Mouse (Mus musculus) midbrain, embryonic 12.5 days (tissue): ENCODE results near the gene Lmnb2. TPM values are rescaled to one million over a fixed set of nuclear protein-coding genes. Genes with fewer than 3 reads are reported as not detected.

Experiments used
- ATAC-seq: fragments of 200-750 bp; cut with Nextera tagmentation; 2 replicates; pipeline ENCODE4 v1.8.0; 2017; ENCODE audit warnings: low read depth, moderate TSS enrichment, moderate library complexity; ENCODE audit not compliant: low FRiP score
- H3K27ac ChIP-seq: fragments of 300-500 bp; sonication (generic); replicated peaks from 2 replicates; pipeline ENCODE4 v1.5.1; 2016; ENCODE audit warnings: mild to moderate bottlenecking
- H3K27me3 ChIP-seq: fragments of 300-500 bp; sonication (generic); 2 replicates; pipeline ENCODE4 v1.6.1; 2016; ENCODE audit warnings: mild to moderate bottlenecking
- H3K36me3 ChIP-seq: fragments of 300-500 bp; sonication (generic); 2 replicates; pipeline ENCODE4 v1.6.1; 2016
- H3K4me1 ChIP-seq: fragments of 300-500 bp; sonication (generic); 2 replicates; pipeline ENCODE4 v1.6.1; 2016
- H3K4me2 ChIP-seq: fragments of 300-500 bp; sonication (generic); replicated peaks from 2 replicates; pipeline ENCODE4 v1.6.1; 2016; ENCODE audit warnings: mild to moderate bottlenecking, moderate library complexity
- H3K4me3 ChIP-seq: fragments of 300-500 bp; sonication (generic); 2 replicates; pipeline ENCODE4 v1.5.1; 2016; ENCODE audit warnings: mild to moderate bottlenecking
- H3K9ac ChIP-seq: fragments of 300-500 bp; sonication (generic); replicated peaks from 2 replicates; pipeline ENCODE4 v1.6.1; 2016; ENCODE audit warnings: mild to moderate bottlenecking, moderate library complexity
- H3K9me3 ChIP-seq: fragments of 300-500 bp; sonication (generic); 2 replicates; pipeline ENCODE4 v1.6.1; 2016; ENCODE audit warnings: mild to moderate bottlenecking
- WGBS: fragments of 180-500 bp; shearing (Covaris S2); methylation state at CpG from one replicate; pipeline ENCODE4 v1.1.7; 2016; 5-methylcytosine and 5-hydroxymethylcytosine counted together
- polyA plus RNA-seq: library from polyadenylated mRNA; unstranded; fragments of >200 nt; fragmentation: Nextera tagmentation; extraction: Ambion mirVana; gene quantifications from 2 replicates; pipeline ENCODE4 v1.2.1, GENCODE M21; 2016

Lmnb2 gene
- polyA plus RNA-seq, 1 experiment from 2014 or later, result 62.0 TPM

- Histone ChIP-seq H3K9ac (no peak overlapping the region), H3K27ac (no peak overlapping the region), H3K36me3 (no peaks in the 10 kb centered on the region), H3K4me1 (peaks cover 22% of the 10 kb centered on the region), H3K27me3 (peaks cover 38% of the 10 kb centered on the region), H3K4me3 (no peak overlapping the region), H3K9me3 (no peaks in the 10 kb centered on the region), H3K4me2 (no peak overlapping the region)
- ATAC-seq, result no peak
- WGBS, result 90% methylated on average over 9 of the region's 9 CpGs
Measured at GRCm38 (mm10) chr10:80943701-80944100, 25.7 kb upstream of the Lmnb2 start.

GRCm38 (mm10) chr10:80942919-80943318, 24.9 kb upstream of the Lmnb2 start:
- Histone ChIP-seq H3K36me3 (no peaks in the 10 kb centered on the region), H3K27ac (no peak overlapping the region), H3K27me3 (peaks cover 46% of the 10 kb centered on the region), H3K4me2 (no peak overlapping the region), H3K9me3 (no peaks in the 10 kb centered on the region), H3K9ac (no peak overlapping the region), H3K4me1 (peaks cover 27% of the 10 kb centered on the region), H3K4me3 (no peak overlapping the region)
- 59% methylated on average over 8 of the region's 8 CpGs for WGBS
- ATAC-seq, result no peak

- H3K36me3 ChIP-seq, result no peaks in the 10 kb centered on the region
- H3K27me3 ChIP-seq, result peaks cover 63% of the 10 kb centered on the region
- no peak overlapping the region for H3K27ac ChIP-seq
- peaks cover 41% of the 10 kb centered on the region for H3K4me1 ChIP-seq
- no peak overlapping the region for H3K9ac ChIP-seq
- no peak for ATAC-seq
- no peak overlapping the region for H3K4me3 ChIP-seq
- WGBS, result 57% methylated on average over 2 of the region's 2 CpGs
- no peaks in the 10 kb centered on the region for H3K9me3 ChIP-seq
- H3K4me2 ChIP-seq, result no peak overlapping the region
Measured at GRCm38 (mm10) chr10:80940988-80941347, 22.9 kb upstream of the Lmnb2 start.

GRCm38 (mm10) chr10:80940320-80940987, 22.4 kb upstream of the Lmnb2 start:
- Histone ChIP-seq H3K9me3 (no peaks in the 10 kb centered on the region), H3K36me3 (no peaks in the 10 kb centered on the region), H3K4me1 (peaks cover 46% of the 10 kb centered on the region), H3K27me3 (peaks cover 68% of the 10 kb centered on the region), H3K9ac (peak overlapping the region; percentile 59; the same call in 1 of the 2 replicates), H3K4me2 (peak overlapping the region; percentile 74; the same call in 1 of the 2 replicates), H3K27ac (no peak overlapping the region), H3K4me3 (no peak overlapping the region)
- WGBS, result 57% methylated on average over 8 of the region's 8 CpGs
- ATAC-seq, result no peak

- Histone ChIP-seq H3K4me1 (peaks cover 51% of the 10 kb centered on the region), H3K4me3 (peak overlapping the region; percentile 43), H3K4me2 (peak overlapping the region; percentile 74), H3K36me3 (no peaks in the 10 kb centered on the region), H3K27ac (no peak overlapping the region), H3K27me3 (peaks cover 76% of the 10 kb centered on the region), H3K9ac (peak overlapping the region; percentile 59), H3K9me3 (no peaks in the 10 kb centered on the region)
- peak; percentile 45 for ATAC-seq
- 10% methylated on average over 28 of the region's 28 CpGs for WGBS
Measured at GRCm38 (mm10) chr10:80939671-80940070, 21.6 kb upstream of the Lmnb2 start.

GRCm38 (mm10) chr10:80938831-80939550, 20.9 kb upstream of the Lmnb2 start:
- Histone ChIP-seq H3K4me1 (peaks cover 58% of the 10 kb centered on the region), H3K4me3 (peak overlapping the region; percentile 43), H3K27ac (no peak overlapping the region), H3K4me2 (peak overlapping the region; percentile 74), H3K27me3 (peaks cover 83% of the 10 kb centered on the region), H3K9me3 (no peaks in the 10 kb centered on the region), H3K9ac (peak overlapping the region; percentile 59; the same call in 1 of the 2 replicates), H3K36me3 (no peaks in the 10 kb centered on the region)
- peak; percentile 35; the same call in 1 of the 2 replicates for ATAC-seq
- WGBS, result 15% methylated on average over 14 of the region's 15 CpGs

- Histone ChIP-seq H3K27me3 (peaks cover 89% of the 10 kb centered on the region), H3K36me3 (no peaks in the 10 kb centered on the region), H3K4me3 (no peak overlapping the region), H3K27ac (no peak overlapping the region), H3K4me2 (no peak overlapping the region), H3K9me3 (no peaks in the 10 kb centered on the region), H3K9ac (0 out of 2 replicates have a peak overlapping the region, but pooled peaks have one; percentile 20), H3K4me1 (peaks cover 70% of the 10 kb centered on the region)
- no peak for ATAC-seq
- 41% methylated on average over 8 of the region's 8 CpGs for WGBS
Measured at GRCm38 (mm10) chr10:80937646-80938045, 19.6 kb upstream of the Lmnb2 start.

- Histone ChIP-seq H3K27ac (0 out of 2 replicates have a peak overlapping the region, but pooled peaks have one; percentile 22), H3K36me3 (no peaks in the 10 kb centered on the region), H3K9me3 (no peaks in the 10 kb centered on the region), H3K9ac (peak overlapping the region; percentile 40; the same call in 1 of the 2 replicates), H3K27me3 (peaks cover 97% of the 10 kb centered on the region), H3K4me2 (peak overlapping the region; percentile 48), H3K4me3 (peak overlapping the region; percentile 26; the same call in 1 of the 2 replicates), H3K4me1 (peaks cover 79% of the 10 kb centered on the region)
- no peak for ATAC-seq
- 13% methylated on average over 6 of the region's 6 CpGs for WGBS
Measured at GRCm38 (mm10) chr10:80936810-80937164, 18.7 kb upstream of the Lmnb2 start.

GRCm38 (mm10) chr10:80936135-80936809, 18.2 kb upstream of the Lmnb2 start:
- no peaks in the 10 kb centered on the region for H3K9me3 ChIP-seq
- peak overlapping the region; percentile 48 for H3K4me2 ChIP-seq
- WGBS, result 2% methylated on average over 35 of the region's 37 CpGs
- H3K36me3 ChIP-seq, result no peaks in the 10 kb centered on the region
- ATAC-seq, result peak; percentile 27; the same call in 1 of the 2 replicates
- H3K27me3 ChIP-seq, result peaks cover 99% of the 10 kb centered on the region
- peak overlapping the region; percentile 40; the same call in 1 of the 2 replicates for H3K9ac ChIP-seq
- peak overlapping the region; percentile 22; the same call in 1 of the 2 replicates for H3K27ac ChIP-seq
- peaks cover 84% of the 10 kb centered on the region for H3K4me1 ChIP-seq
- H3K4me3 ChIP-seq, result peak overlapping the region; percentile 26

- H3K4me1 ChIP-seq, result peaks cover 89% of the 10 kb centered on the region
- H3K9ac ChIP-seq, result no peak overlapping the region
Measured at GRCm38 (mm10) chr10:80935698-80936097, 17.7 kb upstream of the Lmnb2 start.

GRCm38 (mm10) chr10:80935241-80935640, 17.2 kb upstream of the Lmnb2 start:
- Histone ChIP-seq H3K9me3 (no peaks in the 10 kb centered on the region), H3K36me3 (no peaks in the 10 kb centered on the region), H3K4me2 (0 out of 2 replicates have a peak overlapping the region, but pooled peaks have one; percentile 48), H3K9ac (no peak overlapping the region), H3K4me3 (no peak overlapping the region), H3K4me1 (peaks cover 94% of the 10 kb centered on the region), H3K27me3 (peaks cover 100% of the 10 kb centered on the region), H3K27ac (0 out of 2 replicates have a peak overlapping the region, but pooled peaks have one; percentile 25)
- no peak for ATAC-seq
- WGBS, result 4% methylated on average over 3 of the region's 3 CpGs

More at GRCm38 (mm10) chr10:80935698-80936097, 17.7 kb upstream of the Lmnb2 start:
- H3K4me2 ChIP-seq, result peak overlapping the region; percentile 48
- no peak overlapping the region for H3K27ac ChIP-seq
- H3K4me3 ChIP-seq, result peak overlapping the region; percentile 26; the same call in 1 of the 2 replicates
- no peaks in the 10 kb centered on the region for H3K36me3 ChIP-seq
- WGBS, result 5% methylated on average over 17 of the region's 17 CpGs
- no peaks in the 10 kb centered on the region for H3K9me3 ChIP-seq
- ATAC-seq, result no peak
- H3K27me3 ChIP-seq, result peaks cover 100% of the 10 kb centered on the region
